Mouse (Mus musculus) heart, embryonic 12.5 days (tissue): ENCODE results near the gene Cda. TPM values are rescaled to one million over a fixed set of nuclear protein-coding genes. Genes with fewer than 3 reads are reported as not detected.
A peak's percentile ranks its signal among the peaks of the same experiment; 100 is the strongest.

ENCODE experiments used
- microRNA-seq: library from miRNA; unstranded; fragments of <30 nt; microRNA quantifications from one replicate; pipeline ENCODE4, GENCODE M21; 2017
- polyA plus RNA-seq: library from polyadenylated mRNA; unstranded; fragments of >200 nt; fragmentation: Nextera tagmentation; extraction: Ambion mirVana; gene quantifications from 2 replicates; pipeline ENCODE4 v1.2.1, GENCODE M21; 2016

Gene Cda
- polyA plus RNA-seq, 1 experiment from 2014 or later, result 10.9 TPM

Small RNA genes within 50 kb of the gene (microRNA-seq; reads per million reads assigned to microRNA genes)
- gene Gm27646, result not detected
- 3.1 reads per million, percentile 8 among the genes with 10 or more reads in this experiment for gene Mir7019

Other genes with a start within 250 kb of the Cda start
- 109 and 114 TPM in 2 replicates for gene Hp1bp3, start 151.7 kb downstream of the Cda start, polyA plus RNA-seq
- 0.31 and 0.41 TPM in 2 replicates for gene Sh2d5, start 117.6 kb downstream of the Cda start, polyA plus RNA-seq
- 0.44 and 0.52 TPM in 2 replicates for gene Kif17, start 117.6 kb downstream of the Cda start, polyA plus RNA-seq
- gene Ddost, start 63.3 kb downstream of the Cda start, polyA plus RNA-seq, result 316 and 318 TPM in 2 replicates
- gene Pink1, start 41.7 kb downstream of the Cda start, polyA plus RNA-seq, result 72.6 and 78.6 TPM in 2 replicates
- 0.06 TPM in 1 of 2 replicates, not detected in the other for gene Fam43b, start 28.5 kb upstream of the Cda start, polyA plus RNA-seq
- gene Mul1, start 66.7 kb upstream of the Cda start, polyA plus RNA-seq, result 18.6 and 21.5 TPM in 2 replicates
- gene Camk2n1, start 86.3 kb upstream of the Cda start, polyA plus RNA-seq, result 1.1 and 1.4 TPM in 2 replicates